Comparison of ENCODE assay signal across 8 mouse cellular contexts in the genomic region with DNA sequence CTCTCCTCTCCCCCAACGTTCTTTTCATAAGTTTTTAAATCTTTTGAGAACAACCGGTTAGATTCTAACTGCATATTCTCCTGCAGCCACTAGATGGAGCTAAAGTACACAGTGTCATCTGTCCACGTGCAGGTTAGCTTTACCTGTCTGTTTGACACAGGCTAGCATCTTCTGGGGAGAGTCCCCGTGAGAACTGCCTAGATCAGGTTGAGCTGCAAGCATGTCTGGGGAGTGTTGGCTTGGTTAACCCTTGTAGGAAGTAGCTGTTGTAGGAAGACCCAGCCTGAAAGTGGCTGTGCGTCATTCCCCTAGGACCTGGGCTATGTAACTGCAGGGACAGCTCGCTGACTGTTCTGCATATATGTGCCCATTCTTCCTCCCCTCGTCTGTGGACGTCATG.
DNase-seq lines count a peak whose midpoint lies in the region; ATAC-seq and TF ChIP-seq lines count a peak whose summit lies in the region.

No protein-coding gene starts in this region.

- H3K4me3 ChIP-seq in gastrocnemius, adult 2 months = no peak overlapping the region
- H3K4me3 ChIP-seq in bone marrow, adult 2 months (replicated peaks; ENCODE audit: control insufficient read depth, low read depth, low read length) = no peak overlapping the region

- no peak for DNase-seq in gastrocnemius, adult 2 months
- DNase-seq in gastrocnemius, postnatal 10 days = no peak
- peak; percentile 69 to 71 for DNase-seq in B cell, adult 2 months
- DNase-seq in layer of hippocampus, postnatal 10 days (ENCODE audit: low spot score in 2 of 2) = peak; percentile 29 to 46
- peak; percentile 27 to 44 for DNase-seq in natural killer cell, adult 2 months (ENCODE audit: low spot score in 2 of 2)
- no peak for DNase-seq in right cerebral cortex, postnatal 14 days

- peak; percentile 87 for TF ChIP-seq CTCF in gastrocnemius, adult 2 months (IDR thresholded peaks at IDR 0.05)
- TF ChIP-seq CTCF in bone marrow, adult 2 months (IDR thresholded peaks at IDR 0.05; ENCODE audit: control insufficient read depth, insufficient read depth, low read length) = peak; percentile 52

- H3K4me1 ChIP-seq in bone marrow, adult 2 months (ENCODE audit: control insufficient read depth, insufficient read depth, low read length) = no peaks in the 10 kb centered on the region

- 23% methylated on average over 8 of the region's 8 CpGs for WGBS in bone marrow, adult 2 months

- H3K27ac ChIP-seq in gastrocnemius, adult 2 months = no peak overlapping the region
- H3K27ac ChIP-seq in bone marrow, adult 2 months (ENCODE audit: control insufficient read depth, insufficient read depth, low read depth, low read length, poor library complexity) = no peak overlapping the region

- no peak for TF ChIP-seq POLR2A in bone marrow, adult 2 months (IDR thresholded peaks at IDR 0.05; ENCODE audit: borderline replicate concordance, control insufficient read depth, low read depth, low read length)

- peak; percentile 57; the same call in 1 of the 2 replicates for ATAC-seq in erythroblast, adult 5-6 weeks (replicated peaks; ENCODE audit: low FRiP score, poor library complexity, severe bottlenecking)

- intact Hi-C loops in gastrocnemius, adult 2 months (cut with DNase I) = loop anchor here (5.0 kb wide), 1 partner anchor 374 kb away; no protein-coding TSS in a partner anchor

Comparison
In these comparisons a context has a peak if more than half of its experiments do, and no peak if none do; other contexts are left out.
1. DNase-seq: peak in B cell, adult 2 months (2 of 2), layer of hippocampus, postnatal 10 days (2 of 2) and natural killer cell, adult 2 months (2 of 2); none in gastrocnemius, adult 2 months (single experiment), gastrocnemius, postnatal 10 days (single experiment) and right cerebral cortex, postnatal 14 days (single experiment).